Mouse (Mus musculus) natural killer cell, adult 2 months (primary cell): ENCODE measurements around the gene Msh4.
A peak's percentile ranks its signal among the peaks of the same experiment; 100 is the strongest.
"Not testable (repeated sequence)": the region's sequence is repeated elsewhere in the genome, so short reads cannot be mapped to it uniquely, and the experiment has no call there.

Experiments
- DNase-seq, 2 experiments: peaks; one replicate each; pipeline ENCODE4 v3.0.0; 2022; ENCODE audit warnings: low spot score in 2 of 2

Gene Msh4

DNA sequence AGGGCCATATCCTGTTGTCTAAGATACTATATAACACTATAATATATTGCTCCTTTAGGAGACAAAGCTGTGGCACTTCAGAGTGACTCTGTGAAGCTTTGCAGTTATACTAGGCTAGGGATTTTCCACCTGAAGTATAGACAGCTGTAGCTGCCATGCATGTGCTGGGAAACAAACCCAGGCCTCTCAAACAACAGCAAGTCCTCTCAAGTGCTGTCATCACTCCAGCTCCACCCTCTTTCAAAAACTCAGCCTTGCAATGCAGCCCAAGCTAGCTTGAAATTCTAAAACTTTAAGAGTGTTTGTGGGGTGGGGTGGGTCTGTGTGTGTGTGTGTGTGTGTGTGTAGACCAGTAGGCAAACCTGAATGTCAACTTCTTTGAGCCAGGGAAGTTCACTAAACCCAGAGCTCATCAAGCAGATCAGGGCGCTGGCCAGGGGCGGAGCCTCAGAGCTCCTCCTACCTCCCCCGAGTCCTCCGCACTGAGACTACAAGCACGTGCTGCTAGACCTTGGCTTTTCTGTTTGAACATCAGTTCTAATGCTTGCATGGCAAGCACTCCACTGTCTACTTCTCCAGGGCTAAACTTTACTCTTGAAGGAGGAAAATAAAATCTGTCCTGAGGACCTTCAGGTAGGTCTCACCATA, 56.4 kb downstream of the Msh4 start:
- DNase-seq: peak in 1 of 2 experiments; percentile 4

GRCm38 (mm10) chr3:153847207-153847733, 58.7 kb downstream of the Msh4 start:
- DNase-seq: no peak

DNA sequence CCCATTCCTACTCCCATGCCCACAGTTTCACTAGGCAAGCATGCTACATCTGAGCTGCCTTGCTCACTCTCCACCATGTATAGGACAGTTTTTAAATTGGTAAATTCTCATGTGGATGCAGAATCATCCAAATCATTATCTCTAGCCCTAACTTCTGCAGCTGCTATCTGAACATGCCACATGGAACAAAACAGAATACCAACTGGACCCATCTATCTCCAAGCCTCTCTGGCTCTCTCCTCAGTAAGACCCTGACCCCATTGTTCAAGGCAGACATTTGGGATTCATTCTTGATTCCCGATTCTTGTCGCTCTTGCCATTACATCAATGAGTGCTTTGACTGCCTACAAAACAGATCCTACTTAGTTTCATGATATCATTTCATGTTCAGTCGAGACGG, 59.8 kb downstream of the Msh4 start:
- DNase-seq: no peak

DNA sequence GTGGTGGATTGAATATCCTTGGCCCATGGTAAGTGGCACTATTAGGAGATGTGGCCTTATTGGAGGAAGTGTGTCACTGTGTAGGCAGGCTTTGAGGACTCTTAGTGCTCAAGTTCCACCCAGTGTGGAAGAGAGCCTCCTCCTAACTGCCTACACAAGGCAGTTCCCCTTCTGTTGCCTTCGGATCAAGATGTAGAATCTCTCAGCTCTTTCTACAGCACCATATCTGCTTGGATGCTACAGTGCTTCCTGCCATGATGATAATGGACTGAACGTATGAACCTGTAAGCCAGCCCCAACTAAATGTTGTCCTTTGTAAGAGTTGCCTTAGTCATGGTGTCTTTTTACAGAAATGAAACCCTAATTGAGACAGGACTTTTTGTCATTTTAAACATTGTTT, 60.4 kb downstream of the Msh4 start:
- no peak for DNase-seq

DNA sequence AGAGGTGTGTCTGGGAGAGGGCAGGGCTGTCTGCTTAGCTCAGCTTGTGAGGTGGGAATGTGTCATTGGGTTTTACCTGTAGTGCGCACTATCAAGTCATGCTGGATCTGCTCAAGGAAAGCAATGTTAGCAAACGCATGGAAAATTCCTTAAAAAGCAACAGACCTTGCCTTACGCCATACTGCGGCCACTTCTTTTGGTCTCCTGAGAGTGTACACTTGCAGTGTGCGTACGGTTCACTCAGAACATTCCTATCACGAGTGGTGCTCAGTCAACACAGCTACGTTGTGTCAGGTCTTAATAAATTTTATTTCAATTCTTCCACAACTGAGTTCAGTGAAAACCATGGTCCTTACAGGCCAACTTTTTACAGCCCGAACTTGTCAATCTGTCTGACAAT, 61.2 kb downstream of the Msh4 start:
- no peak for DNase-seq

DNA sequence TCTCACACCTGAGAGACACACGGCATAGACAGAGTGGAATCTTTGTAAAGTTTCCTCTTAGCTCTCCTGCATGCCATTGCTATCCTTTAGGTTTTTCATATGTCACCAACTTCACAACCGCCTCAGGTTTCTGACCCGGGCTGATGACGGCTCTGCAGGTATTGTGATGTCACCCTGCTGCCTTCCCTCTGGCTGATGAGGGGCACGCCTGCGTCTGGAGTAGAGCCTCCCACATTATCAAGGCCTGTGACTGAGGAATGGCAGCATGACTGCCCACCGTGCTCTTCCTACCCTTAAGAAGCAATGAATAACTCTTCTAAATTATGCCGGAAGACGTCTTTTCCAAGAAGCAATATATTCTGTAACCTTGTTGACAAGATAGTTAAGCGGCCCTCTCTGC, 61.9 kb downstream of the Msh4 start, which contains the start of gene Asb17:
Asb17 (plus strand) TSS at position 180 of the 400 bp plus-strand sequence.
- no peak for DNase-seq

- DNase-seq: no peak
Observed at GRCm38 (mm10) chr3:153837593-153837992, 68.3 kb downstream of the Msh4 start.

GRCm38 (mm10) chr3:153836316-153836715, 69.6 kb downstream of the Msh4 start:
- DNase-seq: no peak

- DNase-seq: peak; percentile 49 to 55
Observed at GRCm38 (mm10) chr3:153835455-153836086, 70.4 kb downstream of the Msh4 start.

GRCm38 (mm10) chr3:153834071-153834470, 71.9 kb downstream of the Msh4 start:
- DNase-seq: no peak

- no peak for DNase-seq
Observed at GRCm38 (mm10) chr3:153832654-153832945, 73.3 kb downstream of the Msh4 start.

GRCm38 (mm10) chr3:153831873-153832653, 73.9 kb downstream of the Msh4 start:
- DNase-seq: no peak

DNA sequence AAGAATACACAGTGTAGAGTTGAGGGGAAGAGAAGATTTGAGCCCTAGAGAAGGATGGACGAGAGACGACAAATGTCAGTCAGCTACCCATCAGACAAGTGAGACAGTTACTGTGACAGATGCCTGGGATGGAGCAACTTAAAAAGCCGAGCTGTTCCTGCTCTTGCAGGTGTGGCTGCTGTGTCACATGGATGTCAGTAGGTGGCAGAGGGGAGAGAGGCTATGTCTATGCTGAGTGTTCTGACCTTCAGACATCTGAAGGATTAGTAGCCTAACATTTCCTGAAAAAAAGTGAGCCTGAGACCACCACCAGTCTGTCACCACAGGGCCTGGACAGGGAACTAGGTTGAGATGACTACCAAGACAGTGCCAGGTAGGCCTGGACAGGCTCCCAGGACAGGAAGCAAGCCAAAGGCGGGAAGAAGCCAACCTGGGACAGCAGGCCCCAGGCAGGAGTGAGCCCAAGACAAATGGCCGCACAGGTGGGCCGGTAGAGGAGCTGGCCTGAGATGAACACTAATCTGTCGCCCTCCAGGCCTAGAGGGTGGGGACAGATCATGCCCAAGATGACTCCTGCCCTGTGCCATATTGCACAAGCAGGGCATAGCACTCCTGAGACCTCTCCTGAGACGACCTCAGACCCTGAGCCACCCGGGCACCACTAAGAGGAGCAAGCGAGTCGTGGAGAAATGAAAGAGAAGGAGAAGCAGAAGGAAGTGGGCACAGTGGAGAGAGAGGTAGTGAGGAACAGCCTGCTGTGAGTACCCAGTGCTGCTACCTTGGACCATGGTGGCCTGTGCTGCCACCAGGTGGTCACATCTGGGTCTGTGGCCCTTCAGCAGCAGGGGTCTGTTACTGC, 74.7 kb downstream of the Msh4 start:
- no peak for DNase-seq

- not testable (repeated sequence) for DNase-seq
Observed at GRCm38 (mm10) chr3:153829788-153830187, 76.2 kb downstream of the Msh4 start.

GRCm38 (mm10) chr3:153826616-153827015, 79.3 kb downstream of the Msh4 start:
- no peak for DNase-seq

DNA sequence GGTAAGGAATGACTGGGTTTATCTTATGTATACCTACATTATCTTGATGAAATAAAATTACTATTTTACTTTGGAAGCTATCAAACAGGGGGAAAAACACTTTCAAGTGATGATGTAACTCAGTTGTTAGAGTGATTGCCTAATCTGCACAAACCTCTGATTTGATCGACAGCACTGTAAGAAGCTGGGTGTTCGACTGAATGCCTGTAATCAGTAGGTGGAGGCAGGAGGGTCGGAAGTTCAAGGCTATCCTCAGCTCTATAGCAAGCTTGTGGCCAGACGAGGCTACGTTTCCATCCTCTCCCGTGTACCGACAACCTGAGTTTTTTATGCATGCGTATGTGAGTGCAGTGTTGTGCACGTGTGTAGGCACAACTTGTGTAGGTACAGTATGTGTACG, 80.7 kb downstream of the Msh4 start:
- no peak for DNase-seq

DNA sequence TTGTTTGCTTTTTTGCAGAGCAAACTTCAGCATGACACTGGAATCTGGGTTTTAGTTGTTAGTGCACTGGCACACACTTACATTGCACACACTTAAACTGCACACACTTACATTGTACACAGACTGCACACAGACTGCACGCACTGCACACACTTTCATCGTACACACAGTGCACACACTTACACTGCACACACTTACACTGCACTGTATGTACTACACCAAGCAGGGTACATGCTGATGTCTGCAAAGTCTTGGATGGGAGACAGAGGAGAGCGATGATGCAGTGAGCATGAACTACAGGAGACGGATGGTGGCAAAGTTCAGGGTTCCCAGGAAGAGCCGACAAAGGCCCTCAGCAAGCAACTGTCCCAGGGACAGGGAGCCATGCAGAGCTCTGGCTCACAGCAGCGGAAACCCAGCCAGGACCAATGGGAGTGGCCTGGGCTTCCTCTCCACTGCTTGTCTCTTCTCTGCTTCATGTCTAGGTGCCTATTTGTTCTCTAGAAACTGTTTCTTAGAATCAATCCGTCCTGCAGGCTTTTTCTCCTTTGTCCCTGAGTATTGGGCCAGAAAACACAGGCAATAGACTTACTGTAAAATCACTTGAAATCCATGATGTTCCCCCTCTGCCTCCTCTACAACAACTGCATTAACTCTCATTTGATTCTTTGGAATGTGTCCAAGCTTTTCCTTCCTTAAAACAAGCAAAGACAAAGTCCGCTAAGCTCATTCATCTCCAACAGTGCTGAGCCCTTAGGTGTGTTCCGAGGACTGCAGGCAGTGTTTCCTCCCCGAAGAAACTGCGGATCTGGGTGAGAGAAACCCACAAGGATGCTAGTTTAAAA, 82.0 kb downstream of the Msh4 start:
- DNase-seq: no peak

DNA sequence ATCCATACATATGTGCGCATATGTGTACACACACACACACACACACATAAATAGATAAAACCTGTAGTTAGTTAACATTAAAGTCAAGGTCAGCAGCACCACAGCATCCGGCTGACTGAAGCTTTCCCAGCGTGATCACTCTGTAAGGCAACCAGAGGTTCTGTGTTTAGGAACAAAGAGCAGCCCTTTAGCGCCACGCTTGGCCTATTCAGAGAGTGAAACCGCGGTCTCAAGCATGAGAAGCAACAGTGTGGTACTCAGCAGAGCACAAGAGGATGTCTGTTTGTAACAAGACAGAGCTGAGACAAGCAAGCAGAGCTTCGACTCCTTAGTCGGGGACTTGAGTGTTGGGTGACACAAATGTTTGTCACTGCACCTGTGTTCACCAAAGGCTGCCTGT, 86.5 kb downstream of the Msh4 start:
- DNase-seq: no peak

DNA sequence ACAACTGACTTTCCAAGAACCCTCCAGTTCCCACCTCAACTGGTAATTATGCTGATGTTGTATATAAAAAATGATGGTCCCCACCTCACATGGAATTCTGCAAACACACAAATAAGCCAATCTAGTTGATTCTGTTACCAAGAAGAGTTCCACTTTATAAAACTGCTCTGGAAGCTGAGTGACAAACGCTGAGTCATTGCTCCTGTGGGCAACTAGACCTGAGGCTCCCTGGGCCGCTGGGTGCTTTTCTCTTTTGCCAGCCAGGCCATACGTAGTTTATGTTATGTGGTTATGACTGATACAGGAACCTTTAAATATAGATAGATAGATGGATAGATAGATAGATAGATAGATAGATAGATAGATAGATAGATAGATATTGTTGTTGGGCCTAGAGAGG, 87.2 kb downstream of the Msh4 start:
- no peak for DNase-seq

DNA sequence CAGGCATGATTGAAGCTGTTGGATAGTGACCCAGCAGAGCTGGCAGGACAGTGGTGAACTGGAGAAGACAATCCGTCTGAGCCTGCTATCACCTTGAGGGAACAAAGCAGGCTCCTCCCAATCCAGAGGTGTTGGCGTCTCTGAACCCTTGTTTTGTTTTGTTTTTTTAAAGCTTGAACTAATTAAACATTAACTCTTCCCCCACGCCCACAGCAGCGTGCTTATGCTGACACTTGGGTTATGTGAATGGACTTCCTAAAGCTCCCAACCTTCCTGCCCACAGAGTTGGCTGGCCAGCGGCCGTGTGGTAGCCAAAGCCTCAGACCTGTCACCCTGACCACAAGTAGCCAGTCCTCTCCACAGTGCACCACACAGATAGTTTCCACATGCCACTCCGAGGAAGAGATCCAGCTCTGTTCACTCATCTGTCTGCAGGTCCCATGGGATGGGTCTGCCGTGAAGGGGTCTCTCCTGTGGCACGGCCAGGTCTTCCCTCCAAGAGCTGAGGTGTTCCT, 88.5 kb downstream of the Msh4 start:
- DNase-seq: no peak

DNA sequence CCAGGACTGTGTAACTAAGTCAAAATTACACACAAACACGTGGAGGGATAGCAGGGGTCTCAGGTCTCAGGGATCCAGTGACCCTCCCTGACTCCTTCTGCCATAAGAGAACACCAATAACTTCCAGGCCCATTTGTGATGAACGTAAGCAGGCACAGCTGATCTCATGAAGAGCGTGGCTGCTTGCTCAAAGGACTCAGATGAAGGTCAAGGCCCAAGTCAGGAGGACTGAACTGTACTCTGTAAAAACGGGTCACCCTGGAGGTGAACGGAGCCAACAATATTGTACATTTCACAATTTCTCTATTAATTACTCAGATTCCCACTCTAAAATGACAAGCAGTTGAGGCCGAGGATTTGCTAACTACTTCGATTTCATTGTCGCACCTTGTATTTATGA, 91.9 kb downstream of the Msh4 start:
- DNase-seq: no peak
